Mouse (Mus musculus) adrenal gland, postnatal 36 days (tissue): ENCODE measurements around the gene Crim1. TPM values are rescaled to one million over a fixed set of nuclear protein-coding genes. Genes with fewer than 3 reads are reported as not detected.

ENCODE experiments used
- DNase-seq, 2 experiments: peaks; one replicate each; pipeline ENCODE4 v3.0.0; 2021; ENCODE audit warnings: mixed read lengths in 1 of 2
- total RNA-seq, 2 experiments: library from RNA; stranded (reverse); gene quantifications; 2 replicates each; pipeline ENCODE4 v1.2.3; 2021

Crim1 gene
- total RNA-seq, 2 experiments from 2014 or later: 35.0 to 37.0 TPM

GRCm38 (mm10) chr17:78287391-78287790 lies 87.3 kb downstream of the Crim1 start:
- DNase-seq: no peak

GRCm38 (mm10) chr17:78290153-78290876 lies 90.3 kb downstream of the Crim1 start:
- no peak for DNase-seq

GRCm38 (mm10) chr17:78291030-78291429 lies 91.0 kb downstream of the Crim1 start:
- no peak for DNase-seq

DNA sequence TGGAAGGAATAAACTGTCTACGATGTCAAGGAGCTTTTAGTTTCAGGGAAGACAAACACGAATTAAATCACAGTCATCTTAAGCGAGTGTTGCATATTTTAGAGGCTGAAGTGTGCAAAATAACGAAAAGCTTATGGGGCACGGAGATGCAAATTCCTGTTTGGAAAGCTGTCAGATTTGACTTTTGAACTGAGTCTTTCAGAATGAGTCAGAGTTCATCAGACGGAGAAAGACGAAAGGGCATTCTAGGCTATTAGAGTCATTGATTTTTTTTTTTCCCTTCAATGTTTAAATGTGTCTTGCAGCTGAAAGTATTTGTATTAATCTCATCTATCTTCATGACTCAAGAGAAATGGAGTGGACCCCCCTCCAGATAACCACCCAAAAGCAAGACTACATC lies 92.3 kb downstream of the Crim1 start:
- DNase-seq: no peak

GRCm38 (mm10) chr17:78292827-78293488 lies 92.9 kb downstream of the Crim1 start:
- DNase-seq: no peak

- DNase-seq: no peak
Measured at GRCm38 (mm10) chr17:78295979-78296378, 95.9 kb downstream of the Crim1 start.

GRCm38 (mm10) chr17:78298140-78298539 lies 98.1 kb downstream of the Crim1 start:
- DNase-seq: peak in 1 of 2 experiments; percentile 19

GRCm38 (mm10) chr17:78298967-78299540 lies 99.0 kb downstream of the Crim1 start:
- peak in 1 of 2 experiments; percentile 19 for DNase-seq

DNA sequence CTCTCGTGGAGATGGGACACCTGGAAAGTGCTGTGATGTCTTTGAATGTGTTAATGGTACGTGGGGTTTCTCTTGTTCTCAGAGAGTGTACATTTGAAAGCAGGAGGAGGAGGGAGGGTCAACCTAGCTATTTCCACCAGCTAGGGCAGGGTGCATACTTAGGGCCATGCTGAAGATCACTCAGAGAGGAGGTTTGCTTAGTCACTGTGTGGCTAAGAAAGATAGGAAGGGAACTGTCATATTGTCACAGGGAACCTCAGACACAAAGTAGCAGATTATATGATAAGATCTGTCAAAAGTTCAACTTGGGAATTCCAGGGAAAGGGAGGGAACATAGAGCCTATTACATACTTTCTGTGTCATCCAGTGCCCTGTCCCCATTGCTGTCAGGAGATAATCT lies 103.0 kb downstream of the Crim1 start:
- DNase-seq: no peak

DNA sequence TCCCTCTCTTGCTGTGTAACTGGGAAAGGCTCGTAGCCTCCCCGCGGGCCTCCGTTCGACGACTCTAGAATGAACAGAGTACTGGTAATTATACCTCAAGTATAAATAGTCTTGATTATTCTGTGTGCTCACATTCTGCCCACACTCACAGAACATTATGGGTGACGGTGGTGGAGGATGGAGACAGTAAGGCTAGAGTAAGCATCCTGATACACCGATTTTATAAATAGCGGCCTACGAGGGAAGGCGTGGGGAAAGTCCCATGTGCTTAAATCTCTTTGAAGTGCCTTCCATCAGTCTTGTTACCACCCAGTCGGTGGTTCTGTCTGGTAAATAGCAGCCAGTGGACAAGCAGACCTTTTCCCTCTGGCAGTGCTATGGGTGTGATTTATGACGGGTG lies 104.0 kb downstream of the Crim1 start:
- DNase-seq: no peak

- DNase-seq: no peak
Measured at GRCm38 (mm10) chr17:78306434-78306833, 106.4 kb downstream of the Crim1 start.

DNA sequence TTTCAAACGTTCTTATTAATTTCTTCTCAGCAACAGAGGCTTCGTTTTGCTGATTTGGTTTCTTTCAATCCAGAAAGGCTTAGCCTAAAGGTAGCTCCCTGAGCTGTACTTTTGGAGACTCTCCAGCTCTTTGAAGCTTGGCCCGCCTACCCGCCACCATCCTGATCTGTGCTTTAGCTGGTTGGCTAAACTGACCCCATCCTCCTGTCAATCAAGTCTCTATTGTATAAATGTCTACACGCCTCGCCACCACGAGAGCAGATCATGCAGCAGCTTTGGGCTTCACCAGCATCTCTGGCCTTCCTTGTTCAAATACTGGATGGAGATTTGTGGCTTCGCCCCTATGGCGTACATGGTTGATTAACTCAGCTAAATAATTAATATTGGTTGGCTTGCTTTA lies 108.2 kb downstream of the Crim1 start:
- DNase-seq: no peak

- DNase-seq: no peak
Measured at GRCm38 (mm10) chr17:78313006-78313405, 113.0 kb downstream of the Crim1 start.

DNA sequence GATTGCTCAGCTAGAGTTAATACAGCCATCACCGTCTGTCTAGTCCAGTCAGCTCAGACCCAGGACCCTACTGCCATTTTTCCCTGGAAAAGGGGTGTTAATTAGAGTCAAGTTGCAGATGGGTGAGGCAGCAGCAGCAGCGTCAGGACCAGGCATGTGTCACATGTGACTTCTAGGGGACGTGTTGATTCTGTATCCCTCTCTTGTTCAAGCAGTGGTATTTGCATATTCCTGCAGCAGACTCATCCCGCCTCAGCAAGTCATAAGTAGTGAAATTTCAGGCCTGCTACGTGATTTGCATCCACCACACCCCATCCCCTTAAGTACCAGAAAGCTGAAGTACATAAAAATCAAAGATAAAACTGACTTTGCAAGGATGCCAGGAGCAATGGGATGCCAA lies 113.6 kb downstream of the Crim1 start:
- no peak for DNase-seq

DNA sequence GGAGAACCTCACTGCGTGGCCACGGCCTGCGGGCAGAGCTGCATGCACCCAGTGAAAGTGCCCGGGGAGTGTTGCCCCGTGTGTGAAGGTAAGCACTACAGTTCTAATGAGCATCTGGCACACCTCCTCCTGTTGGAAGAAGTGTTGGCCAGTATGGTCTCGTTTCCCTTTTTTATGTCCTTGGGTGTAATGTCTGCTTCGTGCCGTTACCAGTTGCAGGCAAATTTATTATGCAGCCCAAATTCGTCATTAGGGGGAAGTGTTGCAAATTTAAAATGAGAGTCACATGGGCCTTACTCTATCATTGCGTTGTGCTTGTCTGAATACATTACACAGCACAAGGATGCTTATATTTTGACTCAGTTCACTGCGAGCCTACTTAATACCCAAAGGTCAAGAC lies 115.6 kb downstream of the Crim1 start:
- DNase-seq: no peak

GRCm38 (mm10) chr17:78317381-78317780 lies 117.3 kb downstream of the Crim1 start:
- no peak for DNase-seq

GRCm38 (mm10) chr17:78318810-78319209 lies 118.8 kb downstream of the Crim1 start:
- no peak for DNase-seq

DNA sequence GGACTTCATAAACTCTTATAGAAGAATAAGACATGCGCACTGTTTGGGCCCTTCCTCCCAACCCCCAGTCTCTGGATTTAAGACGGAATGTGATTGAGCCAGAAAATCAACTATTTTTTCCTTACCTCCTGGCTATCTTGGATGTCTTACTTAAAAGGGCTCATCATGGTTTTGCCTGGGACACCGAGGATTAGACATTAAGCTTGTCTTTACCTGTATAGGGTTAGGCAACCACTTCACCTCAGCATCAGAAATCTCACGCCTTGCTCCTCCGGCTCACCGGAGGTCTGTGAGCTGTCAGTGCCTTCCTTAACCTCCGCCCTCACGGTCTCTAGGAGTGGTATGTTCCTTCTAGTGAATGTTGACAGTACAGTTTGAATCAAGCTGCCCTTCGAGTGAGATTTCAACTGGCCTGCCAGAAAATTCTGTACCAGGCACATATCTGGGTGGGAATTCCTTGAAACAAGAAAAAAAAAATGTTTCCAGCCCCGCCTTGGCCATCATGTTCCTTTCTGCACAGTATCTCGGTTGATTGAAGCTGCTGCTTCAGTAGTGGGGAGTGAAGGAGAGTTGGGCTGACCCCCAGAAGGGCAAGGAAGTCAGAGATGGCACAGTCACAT lies 121.3 kb downstream of the Crim1 start:
- no peak for DNase-seq

DNA sequence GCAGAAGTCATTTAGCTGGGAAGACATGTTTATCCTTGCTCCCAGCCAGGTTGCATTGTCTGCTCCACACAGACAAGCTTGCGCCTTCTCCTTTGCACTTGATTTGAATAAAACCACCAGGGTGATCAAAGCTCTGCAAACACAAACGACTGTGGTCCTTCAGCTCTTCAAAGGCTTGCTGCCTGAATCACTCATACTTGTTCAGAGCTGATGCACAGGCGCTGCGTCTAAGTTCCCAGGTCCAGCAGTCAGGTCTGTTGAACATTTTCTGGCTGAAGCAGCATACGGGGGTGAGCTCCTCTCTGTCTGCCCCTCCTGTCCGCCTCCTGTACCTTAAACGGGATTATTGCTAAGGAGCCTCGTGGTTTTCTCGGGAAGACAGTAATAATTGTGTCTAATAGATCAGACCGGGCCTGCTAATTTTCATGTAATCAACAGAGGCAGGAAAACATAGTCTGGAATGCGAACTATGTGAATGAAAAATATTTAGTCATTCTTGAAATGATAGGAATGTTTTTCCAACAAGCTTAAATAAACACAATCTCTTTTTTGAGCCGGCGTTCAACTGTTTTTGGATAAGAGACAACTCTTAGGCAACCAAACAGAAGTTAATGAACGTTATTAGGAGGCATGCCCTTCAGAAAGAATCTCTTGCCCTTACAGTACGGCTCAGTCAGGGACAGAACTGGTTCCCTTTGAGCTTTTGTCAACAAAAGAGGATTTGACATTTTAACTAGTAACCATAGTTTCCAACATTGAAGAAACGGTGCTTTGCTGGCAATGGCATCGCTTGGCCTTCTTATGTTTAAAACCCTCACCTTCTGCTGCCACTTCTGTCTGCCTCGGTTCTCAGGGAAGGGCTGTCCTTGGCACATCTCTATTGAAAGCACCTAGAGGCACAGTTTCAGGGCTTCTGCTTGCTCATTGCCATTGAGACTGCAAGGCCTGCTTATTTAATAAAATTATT lies 122.6 kb downstream of the Crim1 start:
- DNase-seq: no peak

- DNase-seq: no peak
Measured at GRCm38 (mm10) chr17:78325761-78326332, 125.8 kb downstream of the Crim1 start.

DNA sequence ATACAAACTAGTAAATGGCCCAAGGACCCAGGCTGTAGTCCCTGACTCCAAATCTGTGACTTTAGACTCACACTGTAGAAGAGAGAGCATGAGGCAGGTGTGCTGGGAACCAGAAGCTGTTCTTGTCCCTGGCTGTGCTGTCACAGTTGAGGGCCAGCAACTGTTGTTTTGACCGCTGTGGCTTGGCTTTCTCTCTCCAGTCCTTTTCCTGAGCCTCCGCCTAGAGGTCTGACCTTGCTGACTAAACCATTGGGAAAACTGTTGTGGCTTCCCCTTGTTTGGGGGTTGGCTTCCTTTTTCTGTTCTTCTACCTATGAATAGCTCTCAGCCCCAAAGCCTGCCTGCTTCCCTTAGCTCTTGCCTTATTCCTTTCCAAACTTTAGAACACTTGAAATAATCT lies 126.3 kb downstream of the Crim1 start:
- peak; percentile 14 to 34 for DNase-seq
